Mouse (Mus musculus): ENCODE results near the gene Hist1h1c. TPM values are rescaled to one million over a fixed set of nuclear protein-coding genes. Genes with fewer than 3 reads are reported as not detected.

The Hist1h1c gene
- polyA plus RNA-seq, 1 experiment, result 10.8 TPM

DNA sequence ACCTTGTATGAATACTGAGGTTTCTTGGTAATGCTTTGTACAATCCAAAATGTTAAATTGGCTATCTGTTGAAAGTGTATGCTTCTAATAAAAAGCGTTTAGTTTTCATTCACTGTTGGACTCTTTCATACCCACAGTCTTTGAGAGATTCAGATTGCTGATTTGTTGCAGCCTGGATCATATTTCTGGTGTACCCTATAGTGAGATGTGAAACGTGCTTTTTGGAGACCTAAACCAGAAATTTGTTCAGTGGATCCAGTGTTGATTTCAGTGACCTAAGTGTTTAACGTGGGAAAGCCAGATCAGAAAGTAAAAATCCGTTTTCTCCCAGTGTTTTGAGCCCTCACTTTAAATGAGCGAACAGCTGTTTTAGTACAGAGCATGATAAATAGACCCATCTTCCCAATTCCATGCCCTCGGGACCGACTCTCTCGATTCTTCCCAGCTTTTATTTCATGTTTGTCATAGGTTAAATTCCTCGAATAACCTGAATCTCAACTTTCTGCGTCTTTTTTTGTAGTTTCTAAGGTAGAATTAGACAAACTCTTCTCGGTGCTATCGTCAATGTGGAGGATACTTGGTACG is 1.7 kb downstream of the Hist1h1c start:
- H3K9ac ChIP-seq (ENCODE audit: low read depth, poor library complexity, severe bottlenecking), result peak overlapping the region; percentile 83
- H3K36me3 ChIP-seq (ENCODE audit: control insufficient read depth, insufficient read depth, low read length, poor library complexity, severe bottlenecking), result no peaks in the 10 kb centered on the region
- no peak for TF ChIP-seq POLR2A (IDR thresholded peaks at IDR 0.05; ENCODE audit: insufficient read depth, low read length)
- TF ChIP-seq CTCF (IDR thresholded peaks at IDR 0.05; ENCODE audit: low read depth, low read length), result no peak
- no peak for TF ChIP-seq EP300 (IDR thresholded peaks at IDR 0.05; ENCODE audit: insufficient read depth, low read depth, low read length)
- H3K9me3 ChIP-seq (replicated peaks; ENCODE audit: control insufficient read depth, insufficient read depth, low read length, poor library complexity, severe bottlenecking), result no peaks in the 10 kb centered on the region
- H3K4me1 ChIP-seq (ENCODE audit: control insufficient read depth, insufficient read depth, low read length), result no peaks in the 10 kb centered on the region
- no peaks in the 10 kb centered on the region for H3K27me3 ChIP-seq (ENCODE audit: control insufficient read depth, insufficient read depth, low read length, poor library complexity, severe bottlenecking)
- peak overlapping the region; percentile 90 for H3K27ac ChIP-seq (ENCODE audit: insufficient read depth, low read length)
- peak overlapping the region; percentile 74 for H3K4me3 ChIP-seq (ENCODE audit: low read depth, low read length)

DNA sequence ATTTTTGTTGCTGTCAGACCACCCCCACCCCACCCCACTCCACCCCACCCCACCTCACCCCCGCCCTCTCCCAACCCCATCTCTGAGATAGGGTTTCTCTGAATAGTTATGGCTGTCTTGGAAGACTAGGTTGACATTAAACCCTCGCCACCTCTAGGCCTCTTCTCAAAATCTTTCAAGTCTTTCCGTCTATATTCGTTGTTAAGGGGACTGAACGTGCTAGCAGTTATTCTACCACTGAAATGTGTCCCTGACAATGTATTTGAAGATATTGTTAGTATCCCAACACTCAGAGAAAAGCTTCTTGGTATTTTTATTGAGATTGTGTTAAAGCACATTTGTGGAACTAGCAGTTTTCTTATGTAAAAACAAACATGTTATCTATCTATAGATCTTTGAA is 2.3 kb downstream of the Hist1h1c start:
- H3K27ac ChIP-seq (ENCODE audit: insufficient read depth, low read length), result peak overlapping the region; percentile 91

DNA sequence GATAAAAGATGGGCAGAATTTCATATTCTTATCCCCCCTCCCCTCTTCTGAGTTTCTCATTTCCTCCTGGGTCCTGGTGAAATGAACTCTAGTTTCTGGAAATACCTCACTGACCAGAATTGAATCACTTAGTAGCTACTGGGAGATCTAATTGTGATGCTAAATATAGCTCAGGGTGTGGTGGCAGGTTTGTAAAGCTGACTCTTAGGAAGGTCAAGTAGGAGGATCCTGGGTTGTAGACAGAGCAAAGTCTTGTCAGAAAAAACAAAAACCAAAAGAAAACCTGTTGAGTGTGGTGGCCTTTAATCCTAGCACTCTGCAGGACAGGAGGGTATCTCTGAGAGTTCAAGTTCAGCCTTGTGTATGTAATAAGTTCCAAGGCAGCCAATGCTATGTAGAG is 3.4 kb downstream of the Hist1h1c start:
- TF ChIP-seq EP300 (IDR thresholded peaks at IDR 0.05; ENCODE audit: insufficient read depth, low read depth, low read length), result no peak
- no peak for TF ChIP-seq POLR2A (IDR thresholded peaks at IDR 0.05; ENCODE audit: insufficient read depth, low read length)
- no peak for TF ChIP-seq CTCF (IDR thresholded peaks at IDR 0.05; ENCODE audit: low read depth, low read length)
- H3K27me3 ChIP-seq (ENCODE audit: control insufficient read depth, insufficient read depth, low read length, poor library complexity, severe bottlenecking), result no peaks in the 10 kb centered on the region
- no peaks in the 10 kb centered on the region for H3K4me1 ChIP-seq (ENCODE audit: control insufficient read depth, insufficient read depth, low read length)
- H3K36me3 ChIP-seq (ENCODE audit: control insufficient read depth, insufficient read depth, low read length, poor library complexity, severe bottlenecking), result no peaks in the 10 kb centered on the region
- no peaks in the 10 kb centered on the region for H3K9me3 ChIP-seq (replicated peaks; ENCODE audit: control insufficient read depth, insufficient read depth, low read length, poor library complexity, severe bottlenecking)
- H3K9ac ChIP-seq (ENCODE audit: low read depth, poor library complexity, severe bottlenecking), result no peak overlapping the region
- H3K27ac ChIP-seq (ENCODE audit: insufficient read depth, low read length), result peak overlapping the region; percentile 97
- H3K4me3 ChIP-seq (ENCODE audit: low read depth, low read length), result no peak overlapping the region

More for the DNA sequence above, 2.3 kb downstream of the Hist1h1c start:
- no peak for TF ChIP-seq EP300 (IDR thresholded peaks at IDR 0.05; ENCODE audit: insufficient read depth, low read depth, low read length)
- no peak for TF ChIP-seq CTCF (IDR thresholded peaks at IDR 0.05; ENCODE audit: low read depth, low read length)
- TF ChIP-seq POLR2A (IDR thresholded peaks at IDR 0.05; ENCODE audit: insufficient read depth, low read length), result no peak
- Histone ChIP-seq H3K4me3 (ENCODE audit: low read depth, low read length) (no peak overlapping the region), H3K9me3 (replicated peaks; ENCODE audit: control insufficient read depth, insufficient read depth, low read length, poor library complexity, severe bottlenecking) (no peaks in the 10 kb centered on the region), H3K27me3 (ENCODE audit: control insufficient read depth, insufficient read depth, low read length, poor library complexity, severe bottlenecking) (no peaks in the 10 kb centered on the region), H3K4me1 (ENCODE audit: control insufficient read depth, insufficient read depth, low read length) (no peaks in the 10 kb centered on the region), H3K36me3 (ENCODE audit: control insufficient read depth, insufficient read depth, low read length, poor library complexity, severe bottlenecking) (no peaks in the 10 kb centered on the region), H3K9ac (ENCODE audit: low read depth, poor library complexity, severe bottlenecking) (peak overlapping the region; percentile 83)

DNA sequence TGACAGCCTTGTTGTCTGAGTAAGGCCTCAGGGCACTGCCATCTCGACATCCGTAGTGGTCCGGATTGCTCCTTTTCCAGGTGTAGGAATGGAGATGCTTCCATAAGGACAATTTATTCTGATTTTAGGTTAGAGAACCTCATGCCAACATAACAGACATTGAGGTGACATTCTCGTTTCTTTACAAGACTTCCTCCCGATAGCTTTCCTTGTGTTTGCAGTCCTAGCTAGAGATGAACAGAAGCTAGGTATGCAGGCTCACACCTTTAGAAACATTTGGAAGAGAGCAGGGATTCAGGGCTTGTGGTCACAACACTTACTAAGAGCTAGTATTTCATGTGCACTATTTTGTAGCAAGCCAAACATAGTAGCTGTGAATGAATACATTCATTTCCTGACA is 4.6 kb downstream of the Hist1h1c start:
- H3K4me1 ChIP-seq (ENCODE audit: control insufficient read depth, insufficient read depth, low read length), result no peaks in the 10 kb centered on the region
- TF ChIP-seq POLR2A (IDR thresholded peaks at IDR 0.05; ENCODE audit: insufficient read depth, low read length) (no peak), CTCF (IDR thresholded peaks at IDR 0.05; ENCODE audit: low read depth, low read length) (no peak), EP300 (IDR thresholded peaks at IDR 0.05; ENCODE audit: insufficient read depth, low read depth, low read length) (no peak)
- no peaks in the 10 kb centered on the region for H3K36me3 ChIP-seq (ENCODE audit: control insufficient read depth, insufficient read depth, low read length, poor library complexity, severe bottlenecking)
- H3K9ac ChIP-seq (ENCODE audit: low read depth, poor library complexity, severe bottlenecking), result 0 out of 2 replicates have a peak overlapping the region, but pooled peaks have one; percentile 36
- H3K27me3 ChIP-seq (ENCODE audit: control insufficient read depth, insufficient read depth, low read length, poor library complexity, severe bottlenecking), result no peaks in the 10 kb centered on the region
- no peak overlapping the region for H3K4me3 ChIP-seq (ENCODE audit: low read depth, low read length)
- H3K9me3 ChIP-seq (replicated peaks; ENCODE audit: control insufficient read depth, insufficient read depth, low read length, poor library complexity, severe bottlenecking), result no peaks in the 10 kb centered on the region
- H3K27ac ChIP-seq (ENCODE audit: insufficient read depth, low read length), result peak overlapping the region; percentile 80

DNA sequence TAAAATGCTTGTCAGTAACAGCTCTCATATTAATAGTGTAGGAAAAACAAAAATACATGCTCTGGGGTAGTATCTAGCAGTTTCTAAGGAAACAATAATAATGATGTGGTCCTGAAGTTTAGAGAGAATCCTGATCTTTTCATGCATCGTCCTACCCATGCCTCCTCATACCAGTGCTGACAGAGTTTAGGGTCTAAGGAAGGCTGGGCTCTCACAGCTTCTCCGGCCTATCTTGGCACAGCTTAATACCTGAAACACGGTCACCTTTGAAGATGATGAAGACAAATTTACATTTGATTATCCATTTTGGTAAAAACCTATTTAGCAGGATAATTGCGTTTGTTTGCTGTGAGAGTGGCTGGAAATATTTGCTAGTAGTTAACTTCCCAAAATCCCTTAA is 5.4 kb downstream of the Hist1h1c start:
- Histone ChIP-seq H3K27me3 (ENCODE audit: control insufficient read depth, insufficient read depth, low read length, poor library complexity, severe bottlenecking) (no peaks in the 10 kb centered on the region), H3K4me3 (ENCODE audit: low read depth, low read length) (peak overlapping the region; percentile 56; the same call in 1 of the 2 replicates), H3K9me3 (replicated peaks; ENCODE audit: control insufficient read depth, insufficient read depth, low read length, poor library complexity, severe bottlenecking) (no peaks in the 10 kb centered on the region), H3K27ac (ENCODE audit: insufficient read depth, low read length) (peak overlapping the region; percentile 95), H3K36me3 (ENCODE audit: control insufficient read depth, insufficient read depth, low read length, poor library complexity, severe bottlenecking) (no peaks in the 10 kb centered on the region), H3K4me1 (ENCODE audit: control insufficient read depth, insufficient read depth, low read length) (peaks cover 2% of the 10 kb centered on the region), H3K9ac (ENCODE audit: low read depth, poor library complexity, severe bottlenecking) (peak overlapping the region; percentile 91)
- TF ChIP-seq CTCF (IDR thresholded peaks at IDR 0.05; ENCODE audit: low read depth, low read length) (no peak), EP300 (IDR thresholded peaks at IDR 0.05; ENCODE audit: insufficient read depth, low read depth, low read length) (no peak), POLR2A (IDR thresholded peaks at IDR 0.05; ENCODE audit: insufficient read depth, low read length) (no peak)
